Mouse (Mus musculus) heart, embryonic 16.5 days (tissue): ENCODE measurements around the gene Nploc4. TPM values are rescaled to one million over a fixed set of nuclear protein-coding genes. Genes with fewer than 3 reads are reported as not detected.

Experiments used
- ATAC-seq: fragments of 200-750 bp; cut with Nextera tagmentation; replicated peaks from 2 replicates; pipeline ENCODE4 v1.8.0; 2017; ENCODE audit warnings: moderate number of reproducible peaks; ENCODE audit not compliant: insufficient read depth, low FRiP score; ENCODE audit errors: extremely low read depth
- H3K27ac ChIP-seq: fragments of 300-500 bp; sonication (generic); 2 replicates; pipeline ENCODE4 v1.5.1; 2014; ENCODE audit warnings: mild to moderate bottlenecking, low read length, control low read depth, moderate library complexity
- H3K27me3 ChIP-seq: fragments of 300-500 bp; sonication (generic); 2 replicates; pipeline ENCODE4 v1.6.1; 2014; ENCODE audit warnings: low read length, mixed read lengths; ENCODE audit not compliant: control insufficient read depth, insufficient read depth
- H3K36me3 ChIP-seq: fragments of 300-500 bp; sonication (generic); 2 replicates; pipeline ENCODE4 v1.6.1; 2014; ENCODE audit not compliant: control insufficient read depth, insufficient read depth
- H3K4me1 ChIP-seq: fragments of 300-500 bp; sonication (generic); 2 replicates; pipeline ENCODE4 v1.6.1; 2014; ENCODE audit warnings: low read length, mixed read lengths; ENCODE audit not compliant: control insufficient read depth, insufficient read depth
- H3K4me2 ChIP-seq: fragments of 300-500 bp; sonication (generic); 2 replicates; pipeline ENCODE4 v1.6.1; 2014; ENCODE audit warnings: low read depth, mild to moderate bottlenecking, control low read depth, low read length
- H3K4me3 ChIP-seq: fragments of 300-500 bp; sonication (generic); 2 replicates; pipeline ENCODE4 v1.5.1; 2014; ENCODE audit warnings: mild to moderate bottlenecking, control low read depth, low read length
- H3K9ac ChIP-seq: fragments of 300-500 bp; sonication (generic); 2 replicates; pipeline ENCODE4 v1.6.1; 2014; ENCODE audit warnings: low read length, control low read depth
- H3K9me3 ChIP-seq: fragments of 300-500 bp; sonication (generic); replicated peaks from 2 replicates; pipeline ENCODE4 v1.6.1; 2016; ENCODE audit warnings: low read length; ENCODE audit not compliant: control insufficient read depth
- WGBS: fragments of 180-500 bp; shearing (Covaris S2); extraction: QIAGEN DNeasy Blood & Tissue Kit; methylation state at CpG from one replicate; pipeline ENCODE4 v1.1.7; 2014; 5-methylcytosine and 5-hydroxymethylcytosine counted together
- polyA plus RNA-seq: library from polyadenylated mRNA; unstranded; fragments of >200 nt; fragmentation: Nextera tagmentation; extraction: Ambion mirVana; gene quantifications from 2 replicates; pipeline ENCODE4 v1.2.1, GENCODE M21; 2015

Nploc4 gene
- polyA plus RNA-seq, 1 experiment from 2014 or later, result 26.7 TPM

DNA sequence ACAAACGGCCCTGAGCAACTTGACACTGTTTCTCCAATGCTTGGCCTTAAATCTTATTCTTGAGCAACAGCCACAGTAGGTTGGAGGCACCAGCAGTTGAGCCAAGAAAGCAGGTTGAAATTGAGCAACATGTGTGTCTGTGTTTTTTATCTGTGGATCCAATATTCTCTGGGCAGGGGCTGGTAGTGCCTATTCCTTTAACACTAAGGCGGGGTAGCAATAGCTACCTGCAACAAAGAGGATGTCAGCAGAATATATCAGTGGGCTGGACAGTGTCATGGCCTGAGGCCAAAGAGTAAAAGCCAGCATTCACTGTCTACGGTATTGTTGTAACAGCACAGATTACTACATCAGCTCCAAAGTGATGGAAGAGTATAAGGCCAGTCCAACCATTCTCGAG is 41.8 kb downstream of the Nploc4 start:
- H3K36me3 ChIP-seq, result peaks cover 17% of the 10 kb centered on the region
- WGBS, result 66% methylated on average over 4 of the region's 4 CpGs
- H3K9ac ChIP-seq, result no peak overlapping the region
- H3K27ac ChIP-seq, result no peak overlapping the region
- H3K4me3 ChIP-seq, result no peak overlapping the region
- no peak for ATAC-seq
- no peaks in the 10 kb centered on the region for H3K4me1 ChIP-seq
- no peak overlapping the region for H3K4me2 ChIP-seq
- no peaks in the 10 kb centered on the region for H3K9me3 ChIP-seq
- H3K27me3 ChIP-seq, result no peaks in the 10 kb centered on the region

DNA sequence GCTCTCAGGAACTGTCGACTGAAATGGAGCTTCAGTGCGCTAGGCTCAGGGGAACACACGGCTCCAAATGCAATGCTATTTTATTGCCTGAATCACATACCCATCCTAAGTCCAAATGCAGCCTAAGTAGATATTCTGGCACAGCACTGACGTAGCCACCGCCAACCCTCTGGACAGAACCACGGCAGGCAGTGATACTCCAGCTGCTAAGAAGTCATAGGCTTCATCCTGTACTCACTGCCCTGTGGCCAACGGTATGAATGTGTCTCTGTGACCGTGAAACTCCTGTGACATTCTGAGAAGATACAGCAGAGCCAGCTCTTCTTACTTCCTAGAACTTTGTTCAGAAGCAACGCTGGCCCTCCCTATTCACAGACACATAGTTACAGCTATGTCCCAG is 48.9 kb downstream of the Nploc4 start:
- no peak overlapping the region for H3K4me3 ChIP-seq
- H3K4me1 ChIP-seq, result peaks cover 18% of the 10 kb centered on the region
- peaks cover 33% of the 10 kb centered on the region for H3K36me3 ChIP-seq
- H3K9me3 ChIP-seq, result no peaks in the 10 kb centered on the region
- 85% methylated on average over 9 of the region's 9 CpGs for WGBS
- H3K9ac ChIP-seq, result 0 out of 2 replicates have a peak overlapping the region, but pooled peaks have one; percentile 20
- no peaks in the 10 kb centered on the region for H3K27me3 ChIP-seq
- no peak overlapping the region for H3K4me2 ChIP-seq
- peak overlapping the region; percentile 46 for H3K27ac ChIP-seq
- ATAC-seq, result no peak

DNA sequence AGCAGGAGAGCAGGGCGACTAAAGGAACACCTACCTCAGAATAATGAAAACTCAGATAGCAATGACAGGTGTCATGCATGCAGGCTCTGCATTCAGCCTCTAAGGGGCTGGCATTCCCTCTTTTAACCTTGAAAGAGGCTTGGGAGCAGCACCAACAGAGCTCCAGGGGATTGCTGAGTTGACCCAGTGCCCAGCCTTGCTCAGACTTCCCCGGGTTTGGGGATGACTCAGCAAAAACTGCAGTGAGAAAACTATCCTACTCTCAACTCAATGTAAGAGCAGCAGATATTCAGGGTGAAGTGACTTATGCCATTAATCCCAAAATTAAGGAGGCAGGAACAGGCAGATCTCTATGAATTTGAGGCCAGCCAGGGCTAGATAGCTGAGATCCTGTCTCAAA is 50.4 kb downstream of the Nploc4 start:
- Histone ChIP-seq H3K27me3 (no peaks in the 10 kb centered on the region), H3K4me3 (no peak overlapping the region), H3K9ac (no peak overlapping the region), H3K9me3 (no peaks in the 10 kb centered on the region), H3K36me3 (peaks cover 27% of the 10 kb centered on the region), H3K4me1 (peaks cover 25% of the 10 kb centered on the region), H3K27ac (peak overlapping the region; percentile 99), H3K4me2 (no peak overlapping the region)
- WGBS, result 38% methylated on average over 2 of the region's 2 CpGs
- ATAC-seq, result 0 out of 2 replicates have a peak, but pooled peaks have one; percentile 7

DNA sequence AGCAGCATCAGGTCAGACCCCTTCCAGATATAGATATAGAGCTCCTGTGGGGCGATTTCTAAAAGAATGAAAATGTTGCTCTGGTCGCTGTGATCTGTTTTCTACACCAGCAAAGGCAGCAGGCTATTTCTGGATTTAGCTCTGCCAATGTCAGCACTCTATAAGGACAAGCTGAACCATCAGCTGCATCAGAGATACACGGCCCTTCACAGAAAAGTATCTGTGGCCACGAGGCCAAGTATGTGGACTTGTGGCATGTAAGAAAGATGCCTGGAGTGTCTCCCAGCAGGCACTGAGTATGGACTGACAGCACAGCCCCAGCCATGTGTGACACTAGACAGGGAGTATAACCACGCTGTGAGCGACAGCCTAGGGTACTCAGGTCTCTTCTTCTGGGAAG is 50.9 kb downstream of the Nploc4 start:
- H3K4me2 ChIP-seq, result peak overlapping the region; percentile 37
- H3K36me3 ChIP-seq, result peaks cover 30% of the 10 kb centered on the region
- H3K27ac ChIP-seq, result peak overlapping the region; percentile 99
- 54% methylated on average over 6 of the region's 6 CpGs for WGBS
- no peak overlapping the region; the same call in 1 of the 2 replicates for H3K9ac ChIP-seq
- no peak overlapping the region for H3K4me3 ChIP-seq
- ATAC-seq, result peak; percentile 76
- peaks cover 31% of the 10 kb centered on the region for H3K4me1 ChIP-seq
- H3K9me3 ChIP-seq, result no peaks in the 10 kb centered on the region
- H3K27me3 ChIP-seq, result no peaks in the 10 kb centered on the region

GRCm38 (mm10) chr11:120382509-120382908 is 55.0 kb downstream of the Nploc4 start:
- Histone ChIP-seq H3K9me3 (no peaks in the 10 kb centered on the region), H3K4me3 (no peak overlapping the region), H3K27ac (peak overlapping the region; percentile 95), H3K27me3 (no peaks in the 10 kb centered on the region), H3K36me3 (peaks cover 28% of the 10 kb centered on the region), H3K9ac (peak overlapping the region; percentile 46), H3K4me1 (peaks cover 45% of the 10 kb centered on the region), H3K4me2 (no peak overlapping the region)
- ATAC-seq, result peak; percentile 59
- 42% methylated on average over 9 of the region's 9 CpGs for WGBS

DNA sequence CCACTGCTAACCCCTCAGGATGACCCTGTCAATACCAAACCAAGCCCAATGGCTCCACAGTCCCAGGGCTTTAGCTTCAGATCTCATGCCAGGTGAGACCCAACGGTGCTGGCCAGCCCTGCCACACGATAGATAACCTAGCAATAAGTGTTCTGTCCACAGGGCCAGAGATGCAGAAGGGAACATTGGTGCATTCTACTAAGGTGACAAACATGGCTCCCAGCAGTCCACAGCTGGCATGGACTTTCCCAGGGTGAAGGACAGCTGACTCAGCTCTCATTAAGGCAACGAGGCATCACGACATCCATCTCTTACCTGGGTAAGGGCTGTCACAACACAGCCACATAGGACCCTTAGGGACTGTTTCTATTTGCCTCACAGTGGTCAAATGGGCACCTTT is 56.4 kb downstream of the Nploc4 start:
- ATAC-seq, result no peak
- Histone ChIP-seq H3K4me1 (peaks cover 39% of the 10 kb centered on the region), H3K36me3 (peaks cover 31% of the 10 kb centered on the region)

DNA sequence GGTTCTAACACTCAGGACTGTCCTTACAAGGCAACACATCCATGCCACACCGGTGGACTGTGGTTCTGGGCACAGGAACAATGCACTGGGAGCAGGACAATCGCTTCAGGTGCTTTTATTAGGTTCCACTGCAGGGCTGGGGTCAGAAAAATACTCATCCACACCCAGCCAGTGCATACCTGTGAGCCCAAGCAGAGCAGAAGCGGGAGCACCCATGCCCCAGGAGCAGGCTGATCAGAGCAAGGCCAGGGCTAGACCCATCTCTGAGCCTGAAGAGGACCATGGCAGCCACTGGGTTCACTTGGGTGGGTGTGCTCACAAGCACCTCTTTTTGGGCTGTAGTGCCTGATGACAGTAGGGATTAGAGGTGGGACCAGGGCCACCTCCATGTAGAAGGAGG is 57.2 kb downstream of the Nploc4 start:
- H3K36me3 ChIP-seq, result peaks cover 31% of the 10 kb centered on the region
- no peaks in the 10 kb centered on the region for H3K27me3 ChIP-seq
- peaks cover 31% of the 10 kb centered on the region for H3K4me1 ChIP-seq
- WGBS, result 94% methylated on average over 3 of the region's 3 CpGs
- no peak for ATAC-seq
- H3K9ac ChIP-seq, result no peak overlapping the region
- H3K9me3 ChIP-seq, result no peaks in the 10 kb centered on the region
- H3K4me3 ChIP-seq, result no peak overlapping the region
- H3K4me2 ChIP-seq, result no peak overlapping the region
- no peak overlapping the region for H3K27ac ChIP-seq

More for the DNA sequence above, 56.4 kb downstream of the Nploc4 start:
- H3K27ac ChIP-seq, result peak overlapping the region; percentile 95
- H3K27me3 ChIP-seq, result no peaks in the 10 kb centered on the region
- H3K9ac ChIP-seq, result no peak overlapping the region
- H3K4me2 ChIP-seq, result no peak overlapping the region
- 77% methylated on average over 4 of the region's 4 CpGs for WGBS
- no peak overlapping the region for H3K4me3 ChIP-seq
- no peaks in the 10 kb centered on the region for H3K9me3 ChIP-seq

DNA sequence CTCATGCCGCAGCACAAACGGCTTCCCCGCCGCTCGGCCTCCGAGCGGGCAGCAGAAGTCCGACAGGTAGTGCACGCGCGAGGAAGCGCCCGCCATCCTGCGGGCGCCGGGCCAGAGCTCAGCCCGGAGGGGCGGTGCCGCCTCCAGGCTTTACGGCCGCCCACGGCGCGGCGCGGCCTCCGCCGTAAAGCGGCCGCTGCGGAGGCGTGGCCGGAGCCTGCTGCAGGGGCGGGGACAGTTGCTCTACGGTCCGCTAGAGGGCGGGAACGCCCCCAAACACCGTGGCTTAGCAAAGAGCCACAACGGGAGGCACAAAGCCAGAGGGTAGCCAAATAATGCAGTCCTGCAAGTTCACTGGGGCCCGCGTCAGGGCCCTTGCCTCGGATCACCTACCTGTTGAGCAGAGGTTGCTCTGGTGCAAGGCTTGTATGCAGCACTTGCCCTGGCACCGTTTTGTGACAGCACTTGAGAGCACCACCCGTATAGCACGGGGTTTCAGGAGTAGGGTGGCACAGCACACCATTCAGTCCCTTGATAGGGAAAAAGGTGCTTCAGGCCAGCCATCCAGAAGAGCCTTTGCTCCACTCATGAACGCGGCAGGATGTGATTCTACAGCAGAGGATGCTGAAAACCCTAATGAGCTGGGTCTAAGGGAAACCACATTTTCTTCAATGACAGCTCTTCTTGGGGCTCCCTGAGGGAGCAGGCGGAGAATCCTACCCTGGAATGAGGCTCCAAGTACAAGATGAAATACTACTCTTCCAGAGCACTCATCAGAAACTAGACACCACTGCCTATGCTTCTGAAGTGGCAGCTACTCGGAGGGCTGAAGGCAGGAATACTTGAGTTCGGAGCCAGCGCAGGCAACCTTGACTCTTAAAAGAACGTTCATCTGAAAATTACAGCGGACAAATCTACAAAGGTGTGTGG is 58.6 kb downstream of the Nploc4 start, which contains the start of gene Faap100:
Gene Faap100 (minus strand): TSS at position 154 of the 930 bp plus-strand sequence.
- peak within 1 kb of the TSS; percentile 88 for H3K27ac ChIP-seq
- H3K36me3 ChIP-seq, result peaks cover 33% of the 10 kb centered on the region
- peak within 1 kb of the TSS; percentile 66 for H3K4me3 ChIP-seq
- H3K9ac ChIP-seq, result peak within 1 kb of the TSS; percentile 78
- peaks cover 40% of the 10 kb centered on the region for H3K4me1 ChIP-seq
- no peaks in the 10 kb centered on the region for H3K9me3 ChIP-seq
- WGBS, result 7% methylated on average over 54 of the region's 54 CpGs
- ATAC-seq, result peak; percentile 83
- H3K27me3 ChIP-seq, result no peaks in the 10 kb centered on the region
- H3K4me2 ChIP-seq, result peak within 1 kb of the TSS; percentile 93

DNA sequence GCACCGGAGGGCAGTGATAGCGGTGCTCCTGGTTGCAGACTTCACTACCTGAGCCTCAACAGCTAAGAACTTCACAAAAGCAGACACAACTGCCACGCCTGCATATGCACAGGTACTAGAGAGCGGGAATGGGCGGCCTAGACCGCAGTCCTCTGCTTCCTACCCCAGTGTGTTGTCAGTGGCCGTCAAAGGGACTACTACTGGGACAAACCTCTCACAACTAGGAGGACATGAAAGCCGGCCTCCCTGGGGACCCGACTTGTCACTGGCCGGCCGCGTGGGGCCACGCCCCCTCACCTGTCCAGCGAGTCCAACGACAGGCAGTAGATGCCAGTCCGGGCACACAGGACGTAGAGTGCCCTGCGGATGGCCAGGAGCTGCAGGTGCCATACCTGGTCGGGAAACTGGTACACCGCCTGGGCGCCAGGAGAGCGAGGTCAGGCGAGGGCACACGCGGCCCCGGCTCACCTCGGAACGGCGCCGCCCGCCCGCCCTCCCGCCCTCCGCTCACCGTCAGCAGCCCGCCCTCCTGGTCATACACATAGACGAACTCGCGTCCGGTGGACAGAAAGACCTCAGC is 59.4 kb downstream of the Nploc4 start:
- Histone ChIP-seq H3K9ac (peak overlapping the region; percentile 77), H3K4me2 (peak overlapping the region; percentile 93), H3K4me1 (peaks cover 44% of the 10 kb centered on the region), H3K9me3 (no peaks in the 10 kb centered on the region), H3K27ac (peak overlapping the region; percentile 58), H3K36me3 (peaks cover 29% of the 10 kb centered on the region), H3K27me3 (no peaks in the 10 kb centered on the region), H3K4me3 (peak overlapping the region; percentile 66)
- ATAC-seq, result no peak; the same call in 1 of the 2 replicates
- WGBS, result 2% methylated on average over 39 of the region's 40 CpGs
